In genomic region chr2:166154749-166155453, GRCm38 (mm10) we compare ENCODE assay signal across 8 mouse cellular contexts. TPM values are rescaled to one million over a fixed set of nuclear protein-coding genes. Genes with fewer than 3 reads are reported as not detected.
DNase-seq lines count a peak whose midpoint lies in the region; ATAC-seq and TF ChIP-seq lines count a peak whose summit lies in the region.

No protein-coding gene starts in this region.

- peak overlapping the region; percentile 96 for H3K4me2 ChIP-seq in kidney, embryonic 16.5 days (replicated peaks; ENCODE audit: low read depth, low read length)
- peak overlapping the region; percentile 96 for H3K4me2 ChIP-seq in forebrain, postnatal 0 days (ENCODE audit: low read depth)
- peak overlapping the region; percentile 98 for H3K4me2 ChIP-seq in lung, embryonic 15.5 days

- WGBS in kidney, embryonic 16.5 days: under 1% methylated on average over 81 of the region's 95 CpGs
- WGBS in forebrain, postnatal 0 days: 1% methylated on average over 84 of the region's 95 CpGs
- WGBS in lung, embryonic 15.5 days: under 1% methylated on average over 95 of the region's 95 CpGs

- H3K9me3 ChIP-seq in kidney, embryonic 16.5 days (ENCODE audit: low read length): no peaks in the 10 kb centered on the region
- H3K9me3 ChIP-seq in forebrain, postnatal 0 days (ENCODE audit: low read length): no peaks in the 10 kb centered on the region
- no peaks in the 10 kb centered on the region for H3K9me3 ChIP-seq in lung, embryonic 15.5 days

- peak overlapping the region; percentile 81 for H3K27ac ChIP-seq in kidney, embryonic 16.5 days (ENCODE audit: low read length)
- peak overlapping the region; percentile 79 for H3K27ac ChIP-seq in forebrain, postnatal 0 days (ENCODE audit: low read depth, low read length)
- peak overlapping the region; percentile 54 for H3K27ac ChIP-seq in lung, embryonic 15.5 days

- peak overlapping the region; percentile 70 for H3K4me3 ChIP-seq in kidney, embryonic 16.5 days (ENCODE audit: low read length)
- H3K4me3 ChIP-seq in forebrain, postnatal 0 days (ENCODE audit: low read depth, low read length): peak overlapping the region; percentile 62
- H3K4me3 ChIP-seq in lung, embryonic 15.5 days: peak overlapping the region; percentile 65

- no peak for TF ChIP-seq CTCF in forebrain, postnatal 0 days (IDR thresholded peaks at IDR 0.05; ENCODE audit: low read depth)

- H3K36me3 ChIP-seq in kidney, embryonic 16.5 days (ENCODE audit: insufficient read depth, low read length): no peaks in the 10 kb centered on the region
- H3K36me3 ChIP-seq in forebrain, postnatal 0 days (ENCODE audit: insufficient read depth): no peaks in the 10 kb centered on the region
- no peaks in the 10 kb centered on the region for H3K36me3 ChIP-seq in lung, embryonic 15.5 days

- peak overlapping the region; percentile 86 for H3K9ac ChIP-seq in kidney, embryonic 16.5 days (replicated peaks; ENCODE audit: low read length)
- H3K9ac ChIP-seq in forebrain, postnatal 0 days: peak overlapping the region; percentile 69
- peak overlapping the region; percentile 57 for H3K9ac ChIP-seq in lung, embryonic 15.5 days

- no peaks in the 10 kb centered on the region for H3K27me3 ChIP-seq in kidney, embryonic 16.5 days (ENCODE audit: insufficient read depth, low read length)
- H3K27me3 ChIP-seq in forebrain, postnatal 0 days (ENCODE audit: insufficient read depth, low read length): peaks cover 8% of the 10 kb centered on the region
- peaks cover 36% of the 10 kb centered on the region; the same call in 1 of the 2 replicates for H3K27me3 ChIP-seq in lung, embryonic 15.5 days

- H3K4me1 ChIP-seq in kidney, embryonic 16.5 days (ENCODE audit: insufficient read depth, low read length): peaks cover 45% of the 10 kb centered on the region
- peaks cover 25% of the 10 kb centered on the region for H3K4me1 ChIP-seq in forebrain, postnatal 0 days (ENCODE audit: insufficient read depth)
- H3K4me1 ChIP-seq in lung, embryonic 15.5 days: peaks cover 52% of the 10 kb centered on the region

- ATAC-seq in kidney, embryonic 16.5 days (ENCODE audit: low FRiP score, low TSS enrichment): peak; percentile 43
- peak; percentile 59 for ATAC-seq in forebrain, postnatal 0 days
- peak; percentile 8; the same call in 1 of the 2 replicates for ATAC-seq in lung, embryonic 15.5 days (ENCODE audit: borderline replicate concordance, extremely low read depth, low FRiP score, low TSS enrichment)

- no peak for DNase-seq in kidney, adult 8-10 months
- DNase-seq in adrenal gland, postnatal 36 days: peak; percentile 58 to 73
- peak; percentile 58 for DNase-seq in forebrain, postnatal 0 days
- DNase-seq in kidney, postnatal 10 days: peak; percentile 69
- peak; percentile 82 for DNase-seq in retina, postnatal 1 day
- DNase-seq in spleen, postnatal 4 days (ENCODE audit: low spot score in 2 of 2): no peak

RNA-seq across cellular contexts. Expression of gene Sulf2, which starts 0.6 kb away (rescaled TPM):
- polyA plus RNA-seq in kidney, embryonic 16.5 days (2015; fragmentation: Nextera tagmentation; extraction: Ambion mirVana): 52.7 and 54.8 TPM in 2 replicates
- 100 to 1,000 TPM in 1 of 2 experiments, 10 to 100 TPM in 1; 51.6 to 117 TPM for total RNA-seq in adrenal gland, postnatal 36 days (2021)
- 65.6 and 95.6 TPM in 2 replicates for total RNA-seq in forebrain, postnatal 0 days (2014; rRNA removed)
- polyA plus RNA-seq in forebrain, postnatal 0 days (2015; fragmentation: Nextera tagmentation; extraction: Ambion mirVana): 54.4 and 67.5 TPM in 2 replicates
- polyA plus RNA-seq in lung, embryonic 15.5 days (2015; fragmentation: Nextera tagmentation; extraction: Ambion mirVana): 40.2 and 46.6 TPM in 2 replicates

Comparison
In these comparisons a context has a peak if more than half of its experiments do, and no peak if none do; other contexts are left out.
1. DNase-seq: peak in adrenal gland, postnatal 36 days (2 of 2), forebrain, postnatal 0 days (single experiment), kidney, postnatal 10 days (single experiment) and retina, postnatal 1 day (single experiment); none in kidney, adult 8-10 months (0 of 2) and spleen, postnatal 4 days (0 of 2).
2. ATAC-seq: peak in every context shown above with its lines; median percentile 59 in forebrain, postnatal 0 days; 43 in kidney, embryonic 16.5 days; 8 in lung, embryonic 15.5 days.
3. Peak in every context shown above with its lines, with median percentiles within 50 percentile points of each other: H3K27ac ChIP-seq, H3K4me2 ChIP-seq, H3K4me3 ChIP-seq and H3K9ac ChIP-seq.